Mouse (Mus musculus) heart, postnatal 0 days (tissue): Measurements from ENCODE around the gene Phf7. TPM values are rescaled to one million over a fixed set of nuclear protein-coding genes. Genes with fewer than 3 reads are reported as not detected.

Experiments used
- ATAC-seq: fragments of 200-750 bp; cut with Nextera tagmentation; 2 replicates; pipeline ENCODE4 v1.8.0; 2017; ENCODE audit warnings: low read depth, moderate number of reproducible peaks, moderate library complexity; ENCODE audit not compliant: insufficient read depth
- DNase-seq: peaks from one replicate; pipeline ENCODE4 v3.0.0-alpha.2; 2016; ENCODE audit warnings: low spot score
- H3K27ac ChIP-seq: fragments of 300-500 bp; sonication (generic); 2 replicates; pipeline ENCODE4 v1.5.1; 2014; ENCODE audit warnings: low read depth, mild to moderate bottlenecking
- H3K27me3 ChIP-seq: fragments of 300-500 bp; sonication (generic); 2 replicates; pipeline ENCODE4 v1.6.1; 2014; ENCODE audit warnings: low read length, mixed read lengths; ENCODE audit not compliant: control insufficient read depth, insufficient read depth
- H3K36me3 ChIP-seq: fragments of 300-500 bp; sonication (generic); replicated peaks from 2 replicates; pipeline ENCODE4 v1.6.1; 2014; ENCODE audit warnings: low read length, mixed read lengths; ENCODE audit not compliant: control insufficient read depth, insufficient read depth
- H3K4me1 ChIP-seq: fragments of 300-500 bp; sonication (generic); 2 replicates; pipeline ENCODE4 v1.6.1; 2014; ENCODE audit warnings: antibody characterized with exemption; ENCODE audit not compliant: control insufficient read depth, insufficient read depth
- H3K4me2 ChIP-seq: fragments of 300-500 bp; sonication (generic); 2 replicates; pipeline ENCODE4 v1.6.1; 2014; ENCODE audit warnings: low read depth, mild to moderate bottlenecking, low read length, moderate library complexity
- H3K4me3 ChIP-seq: fragments of 300-500 bp; sonication (generic); 2 replicates; pipeline ENCODE4 v1.5.1; 2014; ENCODE audit warnings: low read depth, low read length
- H3K9ac ChIP-seq: fragments of 300-500 bp; sonication (generic); replicated peaks from 2 replicates; pipeline ENCODE4 v1.6.1; 2014; ENCODE audit warnings: low read depth, low read length, mixed read lengths
- H3K9me3 ChIP-seq: fragments of 300-500 bp; sonication (generic); replicated peaks from 2 replicates; pipeline ENCODE4 v1.6.1; 2016; ENCODE audit warnings: low read length; ENCODE audit not compliant: control insufficient read depth
- CTCF ChIP-seq: IDR thresholded peaks from 2 replicates; pipeline ENCODE4 v1.5.1; 2016; ENCODE audit warnings: antibody characterized with exemption, control low read depth, low read depth
- EP300 ChIP-seq: IDR thresholded peaks from 2 replicates; pipeline ENCODE4 v1.6.1; 2016; ENCODE audit warnings: antibody characterized with exemption, low read depth
- WGBS: fragments of 180-500 bp; shearing (Covaris S2); extraction: QIAGEN DNeasy Blood & Tissue Kit; methylation state at CpG from one replicate; pipeline ENCODE4 v1.1.7; 2014; 5-methylcytosine and 5-hydroxymethylcytosine counted together
- polyA plus RNA-seq: library from polyadenylated mRNA; unstranded; fragments of >200 nt; fragmentation: Nextera tagmentation; extraction: Ambion mirVana; gene quantifications from 2 replicates; pipeline ENCODE4 v1.2.1, GENCODE M21; 2015
- total RNA-seq: library from RNA; depleted of rRNA; stranded (reverse); fragments of >200 nt; gene quantifications from 2 replicates; pipeline ENCODE4 v1.2.3, GENCODE M21; 2014; ENCODE audit warnings: low replicate concordance

The Phf7 gene
- total and polyA plus RNA-seq, 2 experiments from 2014 or later: 2.1 to 12.5 TPM

DNA sequence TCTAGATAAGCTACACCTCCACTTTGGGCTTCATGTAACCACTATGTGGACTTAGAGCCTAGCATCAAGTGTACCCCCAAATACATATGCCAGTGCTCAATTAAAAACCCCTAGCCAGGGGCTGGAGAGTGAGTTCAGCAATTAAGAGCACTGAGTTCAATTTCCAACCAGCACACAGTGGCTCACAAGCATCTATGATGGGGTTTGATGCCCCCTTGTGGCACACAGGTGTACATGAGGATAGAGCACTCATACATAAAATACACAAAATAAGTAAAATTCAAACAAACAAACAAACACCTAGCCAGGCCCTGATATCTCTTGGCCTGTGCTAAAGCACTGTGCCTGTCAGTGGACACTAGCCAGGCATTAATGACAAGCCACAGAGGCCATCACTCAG is 55.1 kb downstream of the Phf7 start:
- Histone ChIP-seq H3K36me3 (peaks cover 46% of the 10 kb centered on the region), H3K4me3 (no peak overlapping the region), H3K27me3 (no peaks in the 10 kb centered on the region), H3K4me1 (peaks cover 66% of the 10 kb centered on the region), H3K27ac (peak overlapping the region; percentile 83), H3K4me2 (no peak overlapping the region), H3K9ac (no peak overlapping the region), H3K9me3 (no peaks in the 10 kb centered on the region)
- no peak for DNase-seq
- no peak; the same call in 1 of the 2 replicates for ATAC-seq
- TF ChIP-seq CTCF: peak; percentile 65
- no peak for TF ChIP-seq EP300

DNA sequence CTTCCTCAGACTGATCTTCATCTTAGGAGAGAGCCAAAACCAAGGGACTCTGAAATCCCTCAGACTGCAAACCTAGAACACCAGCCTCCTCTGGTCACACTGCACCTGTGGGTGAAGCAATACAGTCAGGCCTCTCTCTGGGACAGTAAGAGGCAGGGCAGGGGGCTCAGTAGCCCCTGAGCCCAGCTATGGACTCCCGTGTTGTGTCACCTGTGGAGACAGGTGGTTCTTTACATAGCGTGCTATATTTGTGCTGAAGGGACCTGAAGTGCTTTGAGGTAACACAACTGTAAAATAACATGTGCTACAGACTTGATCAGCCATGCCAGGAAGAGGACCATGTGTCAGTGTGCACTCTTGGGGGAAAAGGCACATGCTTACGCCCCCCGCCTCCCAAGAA is 55.6 kb downstream of the Phf7 start:
- Histone ChIP-seq H3K9me3 (no peaks in the 10 kb centered on the region), H3K27me3 (no peaks in the 10 kb centered on the region), H3K9ac (no peak overlapping the region), H3K4me2 (peak overlapping the region; percentile 42; the same call in 1 of the 2 replicates), H3K27ac (peak overlapping the region; percentile 83), H3K4me1 (peaks cover 66% of the 10 kb centered on the region), H3K4me3 (no peak overlapping the region), H3K36me3 (peaks cover 46% of the 10 kb centered on the region)
- TF ChIP-seq EP300 (no peak), CTCF (no peak)
- 79% methylated on average over 4 of the region's 4 CpGs for WGBS
- ATAC-seq (no peak), DNase-seq (no peak)

DNA sequence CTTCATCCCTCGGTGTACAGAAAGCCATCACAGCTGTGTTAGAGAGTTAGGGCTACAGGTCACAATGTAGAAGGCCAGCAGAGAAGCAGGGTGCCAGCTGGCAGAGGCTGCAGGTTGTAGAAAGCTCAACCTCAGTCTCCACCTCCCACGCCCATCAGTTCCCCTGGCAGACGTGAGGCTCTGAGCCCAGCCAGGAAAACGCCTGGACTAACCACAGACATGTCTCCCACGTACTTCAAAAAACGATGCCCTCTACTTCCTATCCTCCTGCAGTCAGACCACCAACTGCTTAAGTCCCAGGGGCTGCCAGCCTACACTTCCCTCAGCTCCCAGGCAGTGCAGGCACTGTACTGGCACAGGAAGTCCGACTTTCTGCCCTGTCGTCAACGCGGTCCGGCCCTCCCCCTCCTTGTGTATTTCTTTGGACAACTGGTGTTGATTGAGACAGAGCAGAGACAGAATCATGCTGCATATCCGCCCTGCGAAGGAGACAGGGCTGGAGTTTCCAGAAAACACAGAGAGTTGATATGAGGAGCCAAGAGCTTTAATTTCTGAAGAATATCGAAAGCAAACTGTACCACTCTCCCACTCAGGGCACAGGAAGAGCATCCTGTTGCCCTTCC is 56.1 kb downstream of the Phf7 start:
- H3K9ac ChIP-seq: no peak overlapping the region
- H3K9me3 ChIP-seq: no peaks in the 10 kb centered on the region
- peak overlapping the region; percentile 83 for H3K27ac ChIP-seq
- no peaks in the 10 kb centered on the region for H3K27me3 ChIP-seq
- TF ChIP-seq EP300 (peak; percentile 80; the same call in 1 of the 2 replicates), CTCF (no peak)
- H3K4me2 ChIP-seq: peak overlapping the region; percentile 42
- peaks cover 46% of the 10 kb centered on the region for H3K36me3 ChIP-seq
- ATAC-seq: peak; percentile 74
- 4% methylated on average over 14 of the region's 14 CpGs for WGBS
- H3K4me3 ChIP-seq: no peak overlapping the region; the same call in 1 of the 2 replicates
- H3K4me1 ChIP-seq: peaks cover 66% of the 10 kb centered on the region
- peak; percentile 84 for DNase-seq

DNA sequence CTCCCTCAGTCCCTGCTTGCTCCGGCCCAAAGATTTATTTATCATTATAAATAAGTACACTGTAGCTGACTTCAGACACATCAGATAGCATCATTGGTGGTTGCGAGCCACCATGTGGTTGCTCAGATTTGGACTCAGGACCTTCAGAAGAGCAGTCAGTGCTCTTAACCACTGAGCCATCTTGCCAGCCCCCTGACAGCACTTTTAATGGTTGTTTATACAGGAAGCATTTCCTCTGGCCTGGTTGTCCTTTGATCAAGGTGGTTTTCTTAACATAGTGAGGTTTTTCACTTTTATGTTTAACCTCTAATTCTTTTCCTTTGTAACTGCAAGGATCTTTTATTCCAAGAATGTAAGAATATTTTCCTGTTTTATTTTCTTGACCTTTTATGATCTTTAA is 56.7 kb downstream of the Phf7 start:
- DNase-seq: no peak
- no peak overlapping the region for H3K9ac ChIP-seq
- TF ChIP-seq CTCF: no peak
- no peak for TF ChIP-seq EP300
- peaks cover 66% of the 10 kb centered on the region for H3K4me1 ChIP-seq
- WGBS: 53% methylated on average over 2 of the region's 2 CpGs
- no peaks in the 10 kb centered on the region for H3K27me3 ChIP-seq
- H3K4me2 ChIP-seq: no peak overlapping the region
- no peak for ATAC-seq
- no peaks in the 10 kb centered on the region for H3K9me3 ChIP-seq
- H3K27ac ChIP-seq: peak overlapping the region; percentile 83
- H3K36me3 ChIP-seq: peaks cover 46% of the 10 kb centered on the region
- H3K4me3 ChIP-seq: no peak overlapping the region

DNA sequence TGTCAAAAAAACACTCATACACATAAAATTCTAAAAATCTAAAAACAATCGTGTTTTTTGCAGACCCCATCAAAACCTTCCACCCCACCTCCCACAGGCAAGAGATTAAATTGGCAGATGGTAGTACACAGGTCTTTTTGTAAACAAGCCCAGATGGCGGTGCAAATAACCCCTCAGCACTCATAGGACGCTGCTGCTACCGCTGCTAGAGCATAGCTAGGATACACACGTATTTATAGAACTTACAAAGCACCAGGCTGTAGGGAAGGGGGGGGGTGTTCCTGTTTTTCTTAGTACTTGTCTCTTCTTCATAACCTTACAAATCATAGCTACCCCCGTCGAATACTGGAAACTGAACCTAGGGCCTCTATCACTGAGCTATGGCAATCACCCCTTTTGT is 57.3 kb downstream of the Phf7 start:
- H3K9me3 ChIP-seq: no peaks in the 10 kb centered on the region
- no peak overlapping the region for H3K4me3 ChIP-seq
- peak overlapping the region; percentile 83 for H3K27ac ChIP-seq
- H3K9ac ChIP-seq: no peak overlapping the region
- WGBS: 39% methylated on average over 7 of the region's 7 CpGs
- peaks cover 46% of the 10 kb centered on the region for H3K36me3 ChIP-seq
- DNase-seq (no peak), ATAC-seq (no peak)
- H3K4me2 ChIP-seq: no peak overlapping the region
- H3K27me3 ChIP-seq: no peaks in the 10 kb centered on the region
- no peak for TF ChIP-seq CTCF
- no peak for TF ChIP-seq EP300
- peaks cover 66% of the 10 kb centered on the region for H3K4me1 ChIP-seq

DNA sequence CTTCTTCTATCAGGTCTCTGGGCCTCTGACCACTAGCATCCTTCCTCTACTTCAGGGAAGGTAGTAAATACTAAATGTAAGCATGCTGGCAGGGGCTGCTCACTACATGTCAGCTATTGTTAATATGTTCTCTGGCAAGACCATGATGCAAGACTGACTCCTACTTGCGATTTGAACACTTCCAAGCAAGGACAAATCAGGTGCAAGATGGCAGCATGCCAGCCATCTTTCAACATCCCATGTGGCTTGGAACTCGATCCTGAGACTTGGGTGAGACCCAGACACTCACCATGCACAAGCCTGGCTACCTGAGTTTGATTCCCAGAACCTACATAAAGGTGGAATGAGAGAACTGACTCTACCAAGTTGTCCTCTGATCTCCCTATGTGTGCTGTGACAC is 59.2 kb downstream of the Phf7 start:
- DNase-seq (no peak), ATAC-seq (no peak)
- Histone ChIP-seq H3K27ac (peak overlapping the region; percentile 40; the same call in 1 of the 2 replicates), H3K27me3 (no peaks in the 10 kb centered on the region), H3K9ac (no peak overlapping the region), H3K36me3 (peaks cover 63% of the 10 kb centered on the region), H3K4me2 (no peak overlapping the region), H3K4me3 (no peak overlapping the region), H3K9me3 (no peaks in the 10 kb centered on the region), H3K4me1 (peaks cover 60% of the 10 kb centered on the region)
- 9% methylated on average over 2 of the region's 2 CpGs for WGBS
- TF ChIP-seq EP300 (no peak), CTCF (no peak)
